Mouse (Mus musculus): ENCODE measurements around the gene Sars2. TPM values are rescaled to one million over a fixed set of nuclear protein-coding genes. Genes with fewer than 3 reads are reported as not detected.
A peak's percentile ranks its signal among the peaks of the same experiment; 100 is the strongest.
"Not testable (repeated sequence)": the region's sequence is repeated elsewhere in the genome, so short reads cannot be mapped to it uniquely, and the experiment has no call there.

Gene Sars2
- polyA plus RNA-seq, 1 experiment = 22.5 TPM

DNA sequence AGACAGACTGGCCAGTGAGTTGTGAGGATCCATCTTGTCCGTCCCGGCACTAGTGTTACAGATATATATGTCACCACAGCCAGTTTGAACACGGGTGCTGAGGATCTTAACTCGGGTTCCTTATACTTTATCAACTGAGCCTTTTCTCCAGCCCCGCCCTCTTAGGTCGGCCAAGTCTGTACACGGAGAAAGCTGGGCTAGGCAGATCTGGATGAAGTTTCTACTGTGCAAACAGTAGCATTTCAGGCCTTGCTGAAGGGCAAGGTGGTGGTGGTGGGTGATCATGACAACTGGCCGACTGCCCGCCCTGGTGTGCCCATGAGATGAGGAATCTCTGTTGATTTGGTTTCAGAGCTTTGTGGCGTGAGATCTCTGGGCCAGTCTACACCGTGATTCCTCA lies 44.5 kb upstream of the Sars2 start:
- H3K4me1 ChIP-seq (ENCODE audit: control insufficient read depth, insufficient read depth, low read length) = no peaks in the 10 kb centered on the region
- H3K9ac ChIP-seq (ENCODE audit: low read depth, poor library complexity, severe bottlenecking) = no peak overlapping the region
- TF ChIP-seq CTCF (IDR thresholded peaks at IDR 0.05; ENCODE audit: low read depth, low read length) = no peak
- TF ChIP-seq POLR2A (IDR thresholded peaks at IDR 0.05; ENCODE audit: insufficient read depth, low read length) = no peak
- TF ChIP-seq EP300 (IDR thresholded peaks at IDR 0.05; ENCODE audit: insufficient read depth, low read depth, low read length) = no peak
- no peaks in the 10 kb centered on the region for H3K36me3 ChIP-seq (ENCODE audit: control insufficient read depth, insufficient read depth, low read length, poor library complexity, severe bottlenecking)
- H3K4me3 ChIP-seq (ENCODE audit: low read depth, low read length) = no peak overlapping the region
- H3K9me3 ChIP-seq (replicated peaks; ENCODE audit: control insufficient read depth, insufficient read depth, low read length, poor library complexity, severe bottlenecking) = peaks cover 3% of the 10 kb centered on the region; the same call in 1 of the 2 replicates
- no peak overlapping the region for H3K27ac ChIP-seq (ENCODE audit: insufficient read depth, low read length)
- no peaks in the 10 kb centered on the region for H3K27me3 ChIP-seq (ENCODE audit: control insufficient read depth, insufficient read depth, low read length, poor library complexity, severe bottlenecking)

DNA sequence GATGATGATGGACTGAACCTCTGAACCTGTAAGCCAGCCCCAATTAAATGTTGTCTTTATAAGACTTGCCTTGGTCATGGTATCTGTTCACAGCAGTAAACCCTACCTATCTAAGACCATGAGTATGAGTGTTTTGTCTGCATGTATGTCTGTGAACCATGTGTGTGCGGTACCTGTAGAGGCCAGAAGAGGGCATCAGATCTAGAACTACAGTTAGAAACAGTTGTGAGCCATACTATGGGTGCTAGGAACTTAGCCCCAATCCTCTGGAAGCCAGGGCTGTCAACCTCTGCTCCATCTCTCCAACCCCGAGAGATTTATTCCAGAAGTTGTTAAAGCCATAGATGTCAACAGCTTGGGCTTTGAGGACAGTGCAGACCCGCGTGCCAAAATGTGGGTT lies 41.5 kb upstream of the Sars2 start:
- no peaks in the 10 kb centered on the region for H3K36me3 ChIP-seq (ENCODE audit: control insufficient read depth, insufficient read depth, low read length, poor library complexity, severe bottlenecking)
- H3K9ac ChIP-seq (ENCODE audit: low read depth, poor library complexity, severe bottlenecking) = no peak overlapping the region
- H3K27ac ChIP-seq (ENCODE audit: insufficient read depth, low read length) = no peak overlapping the region
- no peaks in the 10 kb centered on the region for H3K4me1 ChIP-seq (ENCODE audit: control insufficient read depth, insufficient read depth, low read length)
- H3K9me3 ChIP-seq (replicated peaks; ENCODE audit: control insufficient read depth, insufficient read depth, low read length, poor library complexity, severe bottlenecking) = peaks cover 3% of the 10 kb centered on the region; the same call in 1 of the 2 replicates
- H3K27me3 ChIP-seq (ENCODE audit: control insufficient read depth, insufficient read depth, low read length, poor library complexity, severe bottlenecking) = no peaks in the 10 kb centered on the region
- TF ChIP-seq EP300 (IDR thresholded peaks at IDR 0.05; ENCODE audit: insufficient read depth, low read depth, low read length) = no peak
- TF ChIP-seq POLR2A (IDR thresholded peaks at IDR 0.05; ENCODE audit: insufficient read depth, low read length) = no peak
- TF ChIP-seq CTCF (IDR thresholded peaks at IDR 0.05; ENCODE audit: low read depth, low read length) = no peak
- no peak overlapping the region for H3K4me3 ChIP-seq (ENCODE audit: low read depth, low read length)

DNA sequence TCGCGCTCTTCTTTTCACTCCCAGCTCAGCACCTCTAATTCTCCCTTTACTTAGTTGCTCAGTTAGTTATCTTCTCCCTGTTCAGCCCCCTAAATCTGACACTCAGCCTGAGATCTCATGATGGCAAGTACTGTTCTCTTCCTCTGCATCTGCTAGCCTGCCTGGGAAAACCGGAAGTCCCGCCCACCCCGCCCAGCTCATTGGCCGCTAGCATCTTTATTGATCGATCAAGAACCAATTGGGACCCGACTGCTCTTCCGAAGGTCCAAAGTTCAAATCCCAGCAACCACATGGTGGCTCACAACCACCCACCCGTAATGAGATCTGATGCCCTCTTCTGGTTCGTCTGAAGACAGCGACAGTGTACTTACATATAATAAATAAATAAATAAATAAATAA lies 40.5 kb upstream of the Sars2 start:
- not testable (repeated sequence) for H3K4me1 ChIP-seq (ENCODE audit: control insufficient read depth, insufficient read depth, low read length); H3K27ac ChIP-seq (ENCODE audit: insufficient read depth, low read length); H3K9ac ChIP-seq (ENCODE audit: low read depth, poor library complexity, severe bottlenecking); H3K27me3 ChIP-seq (ENCODE audit: control insufficient read depth, insufficient read depth, low read length, poor library complexity, severe bottlenecking); H3K4me3 ChIP-seq (ENCODE audit: low read depth, low read length); H3K36me3 ChIP-seq (ENCODE audit: control insufficient read depth, insufficient read depth, low read length, poor library complexity, severe bottlenecking); H3K9me3 ChIP-seq (replicated peaks; ENCODE audit: control insufficient read depth, insufficient read depth, low read length, poor library complexity, severe bottlenecking)

DNA sequence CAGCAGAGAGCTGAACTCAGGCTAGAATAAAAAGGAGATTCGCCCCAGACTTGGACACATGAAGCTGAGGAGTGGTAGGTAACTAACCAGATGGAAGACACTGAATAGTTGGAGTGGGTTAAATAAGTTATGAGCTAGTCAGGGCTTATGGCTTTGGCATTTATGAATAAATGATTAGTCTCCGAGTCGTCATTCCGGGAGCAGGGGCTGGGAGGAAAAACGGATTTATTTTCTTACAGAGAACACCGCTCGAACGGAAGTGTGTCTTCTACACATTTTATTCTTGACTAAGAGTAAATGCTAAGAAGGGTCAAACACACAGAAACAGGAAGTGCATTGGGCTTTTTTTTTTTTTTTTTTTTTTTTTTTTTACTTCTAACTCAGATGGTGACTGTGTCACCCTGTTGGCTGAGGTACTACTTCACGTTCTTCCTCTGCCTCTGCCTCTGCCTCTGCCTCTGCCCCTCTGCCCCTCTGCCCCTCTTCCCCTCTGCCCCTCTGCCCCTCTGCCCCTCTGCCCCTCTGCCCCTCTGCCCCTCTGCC lies 39.1 kb upstream of the Sars2 start:
- no peak for TF ChIP-seq EP300 (IDR thresholded peaks at IDR 0.05; ENCODE audit: insufficient read depth, low read depth, low read length)
- TF ChIP-seq CTCF (IDR thresholded peaks at IDR 0.05; ENCODE audit: low read depth, low read length) = no peak
- TF ChIP-seq POLR2A (IDR thresholded peaks at IDR 0.05; ENCODE audit: insufficient read depth, low read length) = no peak
- no peak overlapping the region for H3K4me3 ChIP-seq (ENCODE audit: low read depth, low read length)
- H3K36me3 ChIP-seq (ENCODE audit: control insufficient read depth, insufficient read depth, low read length, poor library complexity, severe bottlenecking) = no peaks in the 10 kb centered on the region
- H3K4me1 ChIP-seq (ENCODE audit: control insufficient read depth, insufficient read depth, low read length) = no peaks in the 10 kb centered on the region
- H3K27me3 ChIP-seq (ENCODE audit: control insufficient read depth, insufficient read depth, low read length, poor library complexity, severe bottlenecking) = no peaks in the 10 kb centered on the region
- no peak overlapping the region for H3K9ac ChIP-seq (ENCODE audit: low read depth, poor library complexity, severe bottlenecking)
- H3K27ac ChIP-seq (ENCODE audit: insufficient read depth, low read length) = no peak overlapping the region
- H3K9me3 ChIP-seq (replicated peaks; ENCODE audit: control insufficient read depth, insufficient read depth, low read length, poor library complexity, severe bottlenecking) = peaks cover 3% of the 10 kb centered on the region; the same call in 1 of the 2 replicates

DNA sequence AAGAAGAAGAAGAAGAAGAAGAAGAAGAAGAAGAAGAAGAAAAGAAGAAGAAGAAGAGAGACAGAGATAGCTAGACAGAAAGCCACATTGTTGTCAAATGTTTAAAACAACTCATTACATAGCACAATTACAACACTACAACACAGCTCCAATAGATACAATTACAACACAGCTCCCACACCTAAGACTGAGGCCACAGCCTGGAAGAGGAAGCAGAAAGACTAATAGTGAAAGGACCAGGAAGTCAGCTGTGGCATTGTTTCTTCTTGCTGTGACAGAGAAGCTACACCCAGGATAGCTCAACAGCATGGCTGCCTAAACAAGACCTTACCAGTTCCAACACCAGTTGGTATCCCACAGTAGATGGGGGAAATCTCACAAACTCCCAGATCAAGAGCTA lies 32.3 kb upstream of the Sars2 start:
- no peak for TF ChIP-seq POLR2A (IDR thresholded peaks at IDR 0.05; ENCODE audit: insufficient read depth, low read length)
- H3K9me3 ChIP-seq (replicated peaks; ENCODE audit: control insufficient read depth, insufficient read depth, low read length, poor library complexity, severe bottlenecking) = no peaks in the 10 kb centered on the region
- H3K27me3 ChIP-seq (ENCODE audit: control insufficient read depth, insufficient read depth, low read length, poor library complexity, severe bottlenecking) = no peaks in the 10 kb centered on the region
- H3K27ac ChIP-seq (ENCODE audit: insufficient read depth, low read length) = no peak overlapping the region
- H3K9ac ChIP-seq (ENCODE audit: low read depth, poor library complexity, severe bottlenecking) = no peak overlapping the region
- peaks cover 2% of the 10 kb centered on the region for H3K4me1 ChIP-seq (ENCODE audit: control insufficient read depth, insufficient read depth, low read length)
- H3K36me3 ChIP-seq (ENCODE audit: control insufficient read depth, insufficient read depth, low read length, poor library complexity, severe bottlenecking) = no peaks in the 10 kb centered on the region
- no peak overlapping the region for H3K4me3 ChIP-seq (ENCODE audit: low read depth, low read length)

DNA sequence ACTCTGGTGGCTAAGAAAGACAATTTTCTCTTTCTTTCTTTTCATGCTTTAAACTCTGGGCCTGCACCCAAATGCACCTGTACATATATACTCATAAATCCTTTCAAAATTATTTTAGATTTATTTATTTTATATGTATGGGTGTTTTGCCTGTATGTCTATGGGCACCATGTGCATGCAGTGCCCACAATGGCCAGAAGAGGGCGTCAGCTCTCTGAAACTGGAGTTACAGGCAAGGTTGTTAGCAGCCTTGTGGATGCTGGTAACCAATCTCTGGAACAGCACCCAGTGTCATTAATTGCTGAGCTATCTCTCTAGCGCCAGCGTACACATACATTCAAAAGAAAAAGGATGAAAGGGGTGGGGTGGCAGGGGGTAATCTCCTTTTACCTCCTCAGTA lies 30.8 kb upstream of the Sars2 start:
- Histone ChIP-seq H3K36me3 (ENCODE audit: control insufficient read depth, insufficient read depth, low read length, poor library complexity, severe bottlenecking) (no peaks in the 10 kb centered on the region), H3K9ac (ENCODE audit: low read depth, poor library complexity, severe bottlenecking) (no peak overlapping the region), H3K4me3 (ENCODE audit: low read depth, low read length) (no peak overlapping the region), H3K27me3 (ENCODE audit: control insufficient read depth, insufficient read depth, low read length, poor library complexity, severe bottlenecking) (no peaks in the 10 kb centered on the region), H3K9me3 (replicated peaks; ENCODE audit: control insufficient read depth, insufficient read depth, low read length, poor library complexity, severe bottlenecking) (no peaks in the 10 kb centered on the region), H3K4me1 (ENCODE audit: control insufficient read depth, insufficient read depth, low read length) (peaks cover 2% of the 10 kb centered on the region), H3K27ac (ENCODE audit: insufficient read depth, low read length) (no peak overlapping the region)
- no peak for TF ChIP-seq POLR2A (IDR thresholded peaks at IDR 0.05; ENCODE audit: insufficient read depth, low read length)
- TF ChIP-seq CTCF (IDR thresholded peaks at IDR 0.05; ENCODE audit: low read depth, low read length) = peak; percentile 80
